22 mouse cellular contexts compared by ENCODE assay signal in genomic region chr17:83768309-83768708, GRCm38 (mm10).
A peak's percentile ranks its signal among the peaks of the same experiment; 100 is the strongest.
DNase-seq lines count a peak whose midpoint lies in the region; ATAC-seq and TF ChIP-seq lines count a peak whose summit lies in the region.
"Had no signal": no experiment of that assay in that cellular context is flagged by ENCODE, and none has a peak within 500 bp of the region (broad histone marks: within the 10 kb centered on the region; RNA-seq: fewer than 3 reads in every experiment).

No protein-coding gene starts in this region.

- 0 out of 2 replicates have a peak, but pooled peaks cover 9% of the 10 kb centered on the region for H3K36me3 ChIP-seq in thymus, adult 2 months (ENCODE audit: control insufficient read depth, insufficient read depth, low read length)
- H3K36me3 ChIP-seq in liver, embryonic 16.5 days (ENCODE audit: control insufficient read depth, insufficient read depth), result peaks cover 8% of the 10 kb centered on the region; the same call in 1 of the 2 replicates

- no peak overlapping the region for H3K9ac ChIP-seq in liver, embryonic 16.5 days (ENCODE audit: low read depth, low read length)
- H3K9ac ChIP-seq: forebrain, embryonic 12.5 days; hindbrain, embryonic 12.5 days had no signal

- no peaks in the 10 kb centered on the region for H3K27me3 ChIP-seq in thymus, adult 2 months (ENCODE audit: control insufficient read depth, insufficient read depth, low read length)
- no peaks in the 10 kb centered on the region for H3K27me3 ChIP-seq in liver, embryonic 16.5 days (ENCODE audit: control insufficient read depth, insufficient read depth, low read depth, low read length)
- H3K27me3 ChIP-seq: forebrain, embryonic 12.5 days; hindbrain, embryonic 12.5 days; Patski had no signal

- H3K4me3 ChIP-seq in thymus, adult 2 months (ENCODE audit: control insufficient read depth, insufficient read depth, low read length), result no peak overlapping the region
- no peak overlapping the region for H3K4me3 ChIP-seq in liver, embryonic 16.5 days (ENCODE audit: low read depth, low read length)
- H3K4me3 ChIP-seq in lung, adult 2 months (replicated peaks; ENCODE audit: extremely low read depth, low read depth, low read length), result no peak overlapping the region
- H3K4me3 ChIP-seq: embryonic facial prominence, embryonic 10.5 days; forebrain, embryonic 12.5 days; hindbrain, embryonic 12.5 days; left cerebral cortex, adult 2 months; myocyte had no signal

- TF ChIP-seq CTCF in thymus, adult 2 months (IDR thresholded peaks at IDR 0.05; ENCODE audit: borderline replicate concordance, control insufficient read depth, extremely low read depth, insufficient read depth, low read length, poor library complexity), result no peak
- no peak for TF ChIP-seq CTCF in lung, adult 2 months (IDR thresholded peaks at IDR 0.05; ENCODE audit: insufficient read depth, low read length)

- WGBS in thymus, adult 2 months, result 11% methylated on average over 10 of the region's 10 CpGs
- WGBS in liver, embryonic 16.5 days (ENCODE audit: insufficient replicate concordance), result 23% methylated on average over 10 of the region's 10 CpGs
- WGBS in lung, adult 2 months, result 59% methylated on average over 10 of the region's 10 CpGs

- H3K27ac ChIP-seq in thymus, adult 2 months (ENCODE audit: control insufficient read depth, insufficient read depth, low read length), result 0 out of 2 replicates have a peak overlapping the region, but pooled peaks have one; percentile 4
- peak overlapping the region; percentile 2; the same call in 1 of the 2 replicates for H3K27ac ChIP-seq in liver, embryonic 16.5 days (ENCODE audit: low read length)
- H3K27ac ChIP-seq: embryonic facial prominence, embryonic 10.5 days; forebrain, embryonic 12.5 days; hindbrain, embryonic 12.5 days; left cerebral cortex, adult 2 months had no signal

- no peak for DNase-seq in thymus, adult 2 months
- no peak for DNase-seq in thymus, postnatal 10 days (ENCODE audit: low spot score in 2 of 2)
- DNase-seq in thymus, postnatal 4 days, result peak; percentile 44
- no peak for DNase-seq in urinary bladder, postnatal 10 days (ENCODE audit: low spot score)
- no peak for DNase-seq in gastrocnemius, adult 18-20 months (ENCODE audit: low spot score)
- no peak for DNase-seq in lung, adult 2 months
- DNase-seq: adrenal gland, postnatal 10 days; cerebellum, adult 2 months; gastrocnemius, postnatal 36 days; kidney, adult 18-20 months; kidney, postnatal 25 days; left cerebral cortex, postnatal 4 days; lung, postnatal 4 days; midbrain, embryonic 14.5 days had no signal

- ATAC-seq in hematopoietic stem cell, adult 5-6 weeks (replicated peaks in 1 of 2; ENCODE audit: insufficient read depth in 1 of 2, low FRiP score in 2 of 2, low TSS enrichment in 1 of 2, low read depth in 1 of 2, poor library complexity in 2 of 2, severe bottlenecking in 2 of 2), result peak; percentile 18 to 25; a peak in 2 of 4 replicates
- ATAC-seq in liver, embryonic 16.5 days (ENCODE audit: low read depth), result peak; percentile 67
- ATAC-seq: Patski had no signal

- no peaks in the 10 kb centered on the region for H3K9me3 ChIP-seq in liver, embryonic 16.5 days (replicated peaks; ENCODE audit: control insufficient read depth, low read length)
- H3K9me3 ChIP-seq: embryonic facial prominence, embryonic 10.5 days; forebrain, embryonic 12.5 days; hindbrain, embryonic 12.5 days had no signal

- no peak overlapping the region for H3K4me2 ChIP-seq in liver, embryonic 16.5 days (ENCODE audit: low read depth, low read length)
- H3K4me2 ChIP-seq: forebrain, embryonic 12.5 days; hindbrain, embryonic 12.5 days had no signal

- TF ChIP-seq POLR2A in thymus, adult 2 months (IDR thresholded peaks at IDR 0.05; ENCODE audit: control insufficient read depth, extremely low read depth, insufficient read depth, low read length, poor library complexity), result no peak
- no peak for TF ChIP-seq POLR2A in lung, adult 2 months (IDR thresholded peaks at IDR 0.05; ENCODE audit: borderline replicate concordance, extremely low read depth, low read depth, low read length)

- peaks cover 26% of the 10 kb centered on the region for H3K4me1 ChIP-seq in thymus, adult 2 months (replicated peaks; ENCODE audit: control insufficient read depth, insufficient read depth, low read length)
- H3K4me1 ChIP-seq in liver, embryonic 16.5 days (ENCODE audit: control insufficient read depth, low read depth, low read length), result peaks cover 8% of the 10 kb centered on the region
- H3K4me1 ChIP-seq in lung, adult 2 months (ENCODE audit: control insufficient read depth, insufficient read depth, low read length), result no peaks in the 10 kb centered on the region
